Mouse (Mus musculus) erythroblast, adult 5-6 weeks (primary cell): ENCODE data around the gene Pde4b. TPM values are rescaled to one million over a fixed set of nuclear protein-coding genes. Genes with fewer than 3 reads are reported as not detected.

Experiments
- ATAC-seq: replicated peaks from 2 replicates; pipeline ENCODE4 v1.8.0; 2016; ENCODE audit warnings: moderate number of reproducible peaks, mild to moderate bottlenecking, moderate TSS enrichment, inconsistent platforms; ENCODE audit not compliant: poor library complexity, low FRiP score, severe bottlenecking
- total RNA-seq, 2 experiments: library from RNA; stranded (forward) in 1 of 2; stranded (reverse) in 1 of 2; fragments of 150-400 nt in 1 of 2; fragments of 200-764, 138-1000 nt in 1 of 2; gene quantifications; 2 replicates each; pipeline versions ENCODE4 v1.2.3 to v1.2.4; 2015 to 2017; ENCODE audit warnings: low replicate concordance in 2 of 2

Gene Pde4b
- total RNA-seq, 2 experiments from 2014 or later = 2.3 to 5.4 TPM

DNA sequence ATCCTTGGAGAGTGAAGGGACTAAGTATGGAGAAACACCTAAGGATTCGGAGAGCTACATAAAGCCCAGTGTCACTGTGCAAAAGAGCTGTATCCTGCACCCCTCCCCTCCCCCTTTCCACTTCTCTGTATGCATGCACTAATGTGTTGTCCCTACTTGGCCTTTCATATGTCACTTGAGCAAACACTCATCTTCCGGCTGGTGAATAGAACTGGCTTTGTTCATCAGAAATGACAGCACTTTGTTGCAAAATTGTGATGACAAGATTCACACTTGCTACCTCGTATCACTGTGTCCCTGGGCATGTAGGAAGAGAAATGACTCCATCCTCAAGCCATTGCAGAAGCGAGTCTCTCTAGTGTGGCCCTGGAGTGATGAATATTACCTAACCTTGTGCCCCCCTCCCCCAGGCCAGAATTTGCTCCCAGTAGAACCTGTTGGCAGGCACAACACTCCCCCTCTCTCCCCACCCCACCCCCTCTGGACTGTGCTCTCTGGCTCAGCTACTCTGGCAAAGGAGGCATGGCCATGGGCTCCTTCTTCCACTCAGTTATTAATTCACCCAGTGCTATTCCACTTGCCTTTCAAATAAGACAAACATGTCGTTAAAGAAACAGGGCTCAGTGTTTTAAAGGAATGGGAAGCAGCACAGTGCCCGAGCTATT lies 497.4 kb downstream of the Pde4b start:
- ATAC-seq = no peak

- no peak for ATAC-seq
Observed at GRCm38 (mm10) chr4:102585541-102585940, 498.2 kb downstream of the Pde4b start.

DNA sequence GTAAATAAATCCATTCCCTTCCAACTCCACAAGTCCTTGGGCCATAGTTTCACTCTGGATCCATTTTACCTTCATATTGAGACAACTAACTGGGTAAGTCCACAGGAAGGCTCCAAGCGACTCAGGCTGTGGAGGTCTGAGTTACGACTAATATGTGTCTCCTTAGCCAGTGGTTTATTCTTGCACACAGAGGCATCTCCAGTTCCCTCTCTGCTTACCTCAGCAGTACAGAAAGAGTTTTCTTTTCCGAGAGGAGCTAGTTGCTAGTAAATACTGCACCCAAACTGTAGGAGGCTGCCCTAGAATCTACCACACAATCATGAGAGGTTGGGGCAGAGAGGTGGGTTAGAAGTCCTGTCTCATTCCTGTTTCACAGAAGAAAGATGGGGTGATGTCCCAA lies 499.4 kb downstream of the Pde4b start:
- ATAC-seq = no peak

- no peak for ATAC-seq
Observed at GRCm38 (mm10) chr4:102588668-102589455, 501.5 kb downstream of the Pde4b start.

GRCm38 (mm10) chr4:102589537-102590031 lies 502.2 kb downstream of the Pde4b start:
- ATAC-seq = no peak

DNA sequence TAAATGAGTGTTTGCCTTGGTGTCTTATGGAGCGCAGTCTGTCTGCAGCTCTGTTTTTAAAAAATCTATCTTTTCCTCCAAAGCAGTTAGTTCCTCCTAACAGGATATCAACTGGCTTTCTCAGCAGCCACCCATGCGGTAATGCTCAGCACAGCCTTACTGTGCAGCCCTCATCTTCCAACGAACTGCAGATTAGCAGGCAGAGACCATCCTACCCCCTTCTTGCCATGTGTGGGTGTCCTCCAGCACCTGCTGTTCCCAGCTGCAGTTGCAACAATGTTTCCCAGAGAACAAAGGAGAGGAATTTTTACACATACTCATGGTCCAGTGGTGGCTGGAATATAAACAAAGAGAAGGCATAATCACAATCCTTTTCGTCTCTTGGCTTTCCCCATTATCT lies 504.5 kb downstream of the Pde4b start:
- ATAC-seq = no peak

DNA sequence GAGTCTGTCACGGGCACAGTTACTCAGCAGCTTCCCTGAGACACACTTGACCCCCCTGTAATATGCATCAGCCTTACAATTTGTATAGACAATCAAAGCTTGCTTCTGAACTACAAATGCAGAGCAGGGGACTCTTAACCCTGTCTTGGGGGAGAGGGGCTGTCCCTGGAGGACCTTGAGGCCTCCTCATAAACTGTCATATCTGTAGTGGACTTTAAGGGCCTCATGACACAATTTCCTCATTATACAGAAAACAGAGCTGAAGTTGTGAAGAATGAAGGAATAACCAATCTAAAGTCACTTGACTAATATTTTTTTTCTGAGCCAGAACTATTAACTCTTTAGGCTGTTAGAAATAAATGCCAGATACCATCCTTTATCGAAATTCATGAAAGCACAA lies 505.2 kb downstream of the Pde4b start:
- no peak for ATAC-seq

DNA sequence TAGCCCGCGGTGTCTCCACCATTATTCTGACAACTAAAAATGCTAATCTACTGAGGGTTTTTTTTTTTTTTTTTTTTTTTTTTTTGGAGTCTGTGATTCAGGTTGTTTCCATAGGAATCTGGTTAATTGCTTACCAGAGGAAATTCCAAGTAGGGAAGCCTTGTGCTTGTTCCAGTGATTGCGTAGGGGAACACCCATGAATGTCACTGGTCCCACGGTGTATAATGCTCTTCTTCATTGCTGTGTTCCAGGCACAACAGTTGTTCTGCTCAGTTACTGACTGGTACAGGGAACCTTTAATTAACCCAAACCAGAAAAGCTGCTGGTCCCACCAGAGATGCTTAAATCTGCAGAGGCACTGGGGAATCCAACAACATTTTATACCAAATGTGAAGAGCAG lies 506.3 kb downstream of the Pde4b start:
- no peak for ATAC-seq

GRCm38 (mm10) chr4:102594506-102594905 lies 507.2 kb downstream of the Pde4b start:
- ATAC-seq = no peak

GRCm38 (mm10) chr4:102603968-102604367 lies 516.6 kb downstream of the Pde4b start:
- ATAC-seq = no peak

GRCm38 (mm10) chr4:102605231-102605630 lies 517.9 kb downstream of the Pde4b start:
- no peak for ATAC-seq

GRCm38 (mm10) chr4:102605722-102606341 lies 518.5 kb downstream of the Pde4b start:
- no peak for ATAC-seq

GRCm38 (mm10) chr4:102606825-102607224 lies 519.5 kb downstream of the Pde4b start:
- no peak for ATAC-seq

DNA sequence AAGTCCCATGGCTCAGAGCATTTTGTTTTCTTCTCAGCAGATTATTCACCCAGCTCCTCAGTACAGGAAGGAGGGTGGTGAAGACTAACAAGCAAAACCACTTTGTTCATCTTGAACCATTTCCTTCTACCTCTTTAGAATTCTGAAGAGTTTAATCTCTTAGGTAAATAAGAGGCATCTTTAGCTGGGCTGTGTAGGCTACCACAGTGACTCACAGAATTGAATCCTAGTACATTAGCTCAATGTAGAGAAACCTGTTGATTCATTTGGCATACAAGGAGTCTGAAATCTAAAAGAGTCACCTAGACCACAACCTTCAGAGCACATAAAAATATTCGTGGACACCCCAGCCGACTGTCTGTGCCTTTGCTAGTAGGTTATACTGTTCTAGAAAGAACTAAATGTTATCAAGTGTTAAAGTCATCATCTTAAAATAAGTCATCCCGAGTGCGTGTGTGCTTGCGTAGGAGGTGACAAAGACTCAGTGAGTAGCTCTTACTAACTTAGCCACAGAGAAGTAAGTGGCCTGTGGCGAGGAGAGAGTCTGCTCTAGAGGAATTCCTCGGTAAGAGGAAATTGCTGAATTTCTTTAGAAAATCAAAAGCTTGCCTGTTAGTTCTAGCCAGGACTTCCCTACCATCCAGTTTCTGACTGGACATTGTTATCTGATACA lies 520.5 kb downstream of the Pde4b start:
- ATAC-seq = no peak

- ATAC-seq = no peak
Observed at GRCm38 (mm10) chr4:102612596-102612995, 525.3 kb downstream of the Pde4b start.

- no peak for ATAC-seq
Observed at GRCm38 (mm10) chr4:102617774-102618173, 530.4 kb downstream of the Pde4b start.

GRCm38 (mm10) chr4:102618609-102619008 lies 531.3 kb downstream of the Pde4b start:
- no peak for ATAC-seq

- ATAC-seq = no peak
Observed at GRCm38 (mm10) chr4:102620179-102620910, 533.0 kb downstream of the Pde4b start.

DNA sequence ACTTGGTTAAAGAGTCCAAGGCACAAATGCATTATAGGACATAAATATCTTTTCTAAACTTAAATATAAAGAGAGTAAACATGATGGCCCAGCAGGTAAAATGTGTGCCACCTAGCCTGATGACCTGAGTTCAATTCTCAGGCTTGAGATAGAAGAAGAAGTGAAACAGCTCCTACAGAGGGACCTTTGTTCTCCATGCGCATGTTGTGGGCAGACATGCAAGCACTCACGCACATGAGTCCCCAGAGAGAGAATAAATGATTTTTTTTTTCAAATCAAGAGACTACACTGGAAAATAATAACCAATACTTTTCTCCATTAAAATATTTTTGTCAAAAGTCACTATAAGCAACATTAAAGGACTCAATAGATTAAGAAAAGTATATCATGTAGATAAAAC lies 533.8 kb downstream of the Pde4b start:
- no peak for ATAC-seq

DNA sequence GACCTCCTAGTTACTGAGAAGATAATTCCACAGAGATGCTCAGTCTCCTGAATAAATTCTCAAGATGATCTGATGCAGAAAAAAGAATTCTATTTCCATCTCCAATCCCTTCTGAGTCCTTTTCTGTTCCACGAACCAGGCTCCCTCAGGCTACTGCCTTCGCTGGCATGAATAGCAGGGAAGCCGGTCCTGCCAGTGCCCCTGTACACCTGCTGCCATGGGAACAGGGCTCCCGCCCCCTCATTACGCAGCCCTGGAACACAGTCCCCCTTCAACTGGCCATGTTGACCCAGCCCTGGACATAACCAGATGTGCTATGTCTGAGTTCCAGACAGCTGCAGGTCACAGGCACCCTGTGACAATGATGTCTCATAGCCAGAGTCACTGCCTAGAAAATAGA lies 535.6 kb downstream of the Pde4b start:
- ATAC-seq = no peak
